Mouse (Mus musculus) urinary bladder, postnatal 10 days (tissue): ENCODE data around the gene Pnp.
"Not testable (repeated sequence)": the region's sequence is repeated elsewhere in the genome, so short reads cannot be mapped to it uniquely, and the experiment has no call there.

Experiments used
- DNase-seq: peaks from one replicate; pipeline ENCODE4 v3.0.0; 2022; ENCODE audit warnings: low spot score

The Pnp gene

DNA sequence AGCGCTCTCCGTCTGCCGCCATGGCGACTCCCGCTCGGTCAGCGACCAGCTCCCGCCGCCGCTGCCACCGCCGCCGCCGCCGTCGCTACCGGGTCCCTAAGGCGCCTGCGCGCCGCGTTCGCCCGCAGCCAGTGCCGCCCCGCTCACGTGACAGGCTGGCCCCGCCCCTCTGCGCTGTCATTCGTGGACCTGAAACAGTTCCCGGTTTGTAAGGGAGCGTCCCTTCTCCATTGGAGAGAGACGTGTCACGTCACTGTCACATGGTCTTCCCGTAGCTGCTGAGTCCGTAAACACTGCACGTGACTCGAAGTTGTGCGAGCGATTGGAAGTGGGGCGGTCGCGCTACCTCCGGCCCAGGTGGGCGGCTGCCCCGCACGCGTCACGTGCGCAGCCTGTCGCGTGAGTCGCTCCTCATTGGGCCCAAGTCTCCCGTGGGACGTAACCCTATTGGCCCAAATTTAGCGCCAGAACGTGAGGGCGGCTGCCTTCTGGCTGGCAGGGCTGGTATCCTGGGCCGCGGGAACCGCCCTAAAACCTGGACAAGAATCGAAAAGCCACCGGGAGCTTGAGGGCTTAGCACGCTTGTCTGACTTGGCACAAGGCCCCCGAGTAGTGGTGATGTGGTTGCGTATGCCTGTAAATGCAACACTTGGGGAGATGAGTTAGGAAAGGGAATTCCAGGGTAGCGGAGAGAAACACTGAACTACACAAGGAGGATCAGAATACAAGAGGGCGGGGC lies at the start of gene Pnp, which contains the start of gene Pip4p1:
TSS of gene Pnp (plus strand) at position 329 of the 739 bp plus-strand sequence.
TSS of gene Pip4p1 (minus strand) at position 103 of the 739 bp plus-strand sequence.
- DNase-seq: peak; percentile 98

GRCm38 (mm10) chr14:50891621-50892020 lies 39.3 kb upstream of the Pnp start:
- no peak for DNase-seq

DNA sequence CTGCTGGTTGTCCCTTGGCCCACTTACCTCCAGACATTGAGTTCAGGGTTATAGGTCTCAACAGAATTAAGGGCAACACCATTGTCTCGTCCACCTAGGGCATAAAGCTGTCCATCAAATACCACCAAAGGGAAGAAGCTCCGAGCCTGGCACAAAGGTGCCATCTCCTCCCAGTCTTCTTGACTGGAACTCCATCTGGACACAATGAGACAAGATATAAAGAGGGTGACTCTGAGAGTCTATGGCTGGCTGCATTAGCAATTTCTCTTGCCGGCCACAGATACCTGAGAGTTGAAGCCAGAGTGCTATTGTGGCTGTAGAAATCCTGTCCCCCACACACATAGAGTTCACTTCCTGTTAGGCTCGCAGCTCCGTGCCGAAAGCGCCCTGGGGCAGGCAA lies 38.8 kb upstream of the Pnp start:
- no peak for DNase-seq

- DNase-seq: no peak
Measured at GRCm38 (mm10) chr14:50892541-50893459, 38.1 kb upstream of the Pnp start.

DNA sequence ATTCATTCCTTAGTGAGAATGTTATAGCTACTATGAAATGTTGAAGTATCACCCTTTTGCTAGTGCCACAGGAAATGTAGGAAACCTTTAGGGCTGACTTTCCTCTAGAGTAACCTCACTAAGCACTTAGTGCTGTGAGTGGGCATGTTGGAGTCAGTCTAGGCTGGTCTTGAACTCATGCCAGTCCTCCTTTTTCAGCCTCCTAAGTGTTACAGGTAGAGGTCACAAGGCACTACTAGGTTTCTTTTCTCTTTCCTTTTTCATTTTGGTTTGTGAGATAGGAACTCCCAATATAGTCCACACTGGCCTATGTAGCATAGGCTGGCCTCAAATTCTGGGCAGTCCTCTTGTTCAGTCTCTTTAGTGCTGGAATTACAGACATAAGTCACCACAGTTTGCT lies 35.5 kb upstream of the Pnp start:
- no peak for DNase-seq

GRCm38 (mm10) chr14:50895985-50896746 lies 34.7 kb upstream of the Pnp start:
- no peak for DNase-seq

DNA sequence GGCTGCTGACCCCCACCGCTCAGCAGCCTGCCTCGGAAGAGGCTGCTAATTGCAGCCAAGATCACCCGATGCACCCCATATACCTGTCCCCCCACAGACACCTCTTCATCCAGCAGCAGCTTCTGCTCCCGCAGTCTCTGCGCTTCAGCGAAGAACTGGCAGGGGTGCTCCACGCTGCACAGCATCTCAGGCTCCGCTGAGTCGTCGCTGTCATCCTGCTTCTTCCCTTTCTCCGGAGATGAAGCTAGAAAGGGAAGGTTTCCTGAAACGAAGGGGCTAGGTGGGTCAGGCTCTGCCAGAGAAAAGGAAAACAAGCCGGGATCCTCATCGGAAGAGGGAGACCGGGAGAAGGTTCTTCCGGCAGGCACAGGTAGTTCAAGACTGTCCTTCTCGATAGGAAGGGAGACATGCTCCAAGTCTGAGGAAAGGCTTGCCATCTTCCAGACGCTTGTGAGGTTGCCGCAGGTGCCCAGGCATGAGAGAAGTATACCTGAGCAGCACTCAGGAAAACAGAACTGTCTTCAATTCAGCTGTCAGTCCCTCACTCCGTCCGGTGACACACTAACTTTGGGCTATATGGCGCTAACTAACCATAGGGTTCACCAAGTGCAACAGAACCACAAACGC lies 34.0 kb upstream of the Pnp start:
- no peak for DNase-seq

- no peak for DNase-seq
Measured at GRCm38 (mm10) chr14:50897374-50897765, 33.5 kb upstream of the Pnp start, which contains the start of gene Klhl33. Gene Klhl33, minus strand, starts transcription at chr14:50897507.

- DNase-seq: not testable (repeated sequence)
Measured at GRCm38 (mm10) chr14:50897992-50898391, 32.9 kb upstream of the Pnp start.

GRCm38 (mm10) chr14:50903973-50904827 lies 26.7 kb upstream of the Pnp start:
- no peak for DNase-seq

DNA sequence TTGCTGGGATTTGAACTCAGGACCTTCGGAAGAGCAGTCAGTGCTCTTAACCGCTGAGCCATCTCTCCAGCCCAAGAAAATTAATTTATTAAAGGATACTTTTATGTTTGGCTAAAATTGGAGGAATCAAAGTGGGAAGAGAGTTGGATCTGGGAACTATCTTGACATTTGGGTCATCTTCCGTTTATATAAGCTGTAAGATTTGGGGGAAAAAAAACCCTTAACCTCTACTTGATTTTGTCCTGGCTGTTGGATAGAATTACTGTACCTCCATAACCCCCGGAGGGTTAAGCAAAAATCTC lies 26.1 kb upstream of the Pnp start:
- no peak for DNase-seq

GRCm38 (mm10) chr14:50905327-50905726 lies 25.6 kb upstream of the Pnp start:
- not testable (repeated sequence) for DNase-seq

DNA sequence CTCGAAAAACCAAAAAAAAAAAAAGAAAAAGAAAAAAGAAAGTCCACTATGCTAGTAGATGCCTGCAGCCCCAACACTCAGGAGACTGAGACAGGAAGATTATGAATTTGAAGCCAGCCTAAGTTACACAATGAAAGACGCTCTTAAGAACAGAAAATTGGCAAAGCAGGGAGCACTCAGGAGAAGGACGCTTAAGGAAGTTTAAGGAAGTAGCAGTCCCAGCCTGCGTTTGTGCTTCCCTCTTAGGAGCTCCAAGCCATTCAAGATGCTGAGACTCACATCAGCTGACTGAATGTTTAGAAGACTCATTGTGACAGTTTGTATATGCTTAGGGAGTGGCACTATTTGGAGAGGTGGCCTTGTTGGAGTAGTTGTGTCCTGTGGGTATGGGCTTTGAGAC lies 22.8 kb upstream of the Pnp start:
- DNase-seq: no peak

DNA sequence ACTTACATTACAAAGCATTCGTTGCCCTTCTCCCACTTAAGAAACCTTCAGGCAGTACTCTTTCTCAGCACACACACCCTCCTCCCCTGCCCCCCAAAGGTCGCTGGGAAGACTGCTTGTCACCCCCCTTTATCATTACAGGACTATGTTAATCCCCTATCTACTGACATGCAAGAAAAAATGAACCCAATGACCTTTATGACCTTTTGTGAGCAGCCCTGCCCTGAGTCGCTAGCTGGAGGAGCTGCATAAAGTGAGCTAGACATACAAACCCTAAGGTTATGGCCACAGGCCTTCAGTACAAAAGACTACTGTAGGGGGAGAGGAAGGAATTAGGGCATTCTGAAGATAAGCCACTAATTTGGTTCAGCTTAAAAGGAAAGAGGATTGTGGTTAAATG lies 19.5 kb upstream of the Pnp start:
- DNase-seq: no peak

- not testable (repeated sequence) for DNase-seq
Measured at GRCm38 (mm10) chr14:50923437-50923836, 7.4 kb upstream of the Pnp start.

- DNase-seq: peak; percentile 88
Measured at GRCm38 (mm10) chr14:50924281-50925064, 6.4 kb upstream of the Pnp start, which contains the start of the genes Osgep and Apex1. Gene Osgep, minus strand, starts transcription at chr14:50924893. Gene Apex1, plus strand, starts transcription at chr14:50924968.

DNA sequence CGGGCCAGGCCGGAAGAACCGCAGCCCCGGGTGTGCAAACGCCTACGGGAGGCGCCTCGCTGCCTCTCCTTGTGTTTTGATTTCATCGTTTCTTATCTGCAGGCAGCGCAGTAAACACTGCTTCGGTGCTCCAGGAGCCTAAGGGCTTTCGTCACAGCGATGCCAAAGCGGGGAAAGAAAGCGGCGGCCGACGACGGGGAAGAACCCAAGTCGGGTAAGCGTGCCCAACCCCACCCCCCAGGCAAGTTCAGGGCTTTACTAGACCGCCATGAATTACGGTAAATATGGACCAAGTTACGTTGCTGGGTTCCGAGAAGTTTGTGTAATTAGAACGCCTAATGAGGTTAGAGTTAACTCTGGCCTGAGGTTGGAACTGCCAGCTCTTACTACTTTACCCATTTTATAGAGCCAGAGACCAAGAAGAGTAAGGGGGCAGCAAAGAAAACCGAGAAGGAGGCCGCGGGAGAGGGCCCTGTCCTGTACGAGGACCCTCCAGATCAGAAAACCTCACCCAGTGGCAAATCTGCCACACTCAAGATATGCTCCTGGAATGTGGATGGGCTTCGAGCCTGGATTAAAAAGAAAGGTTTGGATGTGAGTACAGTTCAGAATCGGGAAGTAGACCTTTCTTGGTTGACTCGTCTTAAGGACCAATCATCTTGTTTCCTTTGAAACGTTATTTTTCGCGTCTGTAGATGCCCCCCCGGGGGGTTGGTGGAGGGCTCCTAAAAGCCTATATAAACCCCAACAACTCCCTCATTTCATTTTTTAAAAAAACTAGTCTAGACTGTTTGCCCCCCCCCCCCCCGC lies 5.6 kb upstream of the Pnp start:
- DNase-seq: no peak

DNA sequence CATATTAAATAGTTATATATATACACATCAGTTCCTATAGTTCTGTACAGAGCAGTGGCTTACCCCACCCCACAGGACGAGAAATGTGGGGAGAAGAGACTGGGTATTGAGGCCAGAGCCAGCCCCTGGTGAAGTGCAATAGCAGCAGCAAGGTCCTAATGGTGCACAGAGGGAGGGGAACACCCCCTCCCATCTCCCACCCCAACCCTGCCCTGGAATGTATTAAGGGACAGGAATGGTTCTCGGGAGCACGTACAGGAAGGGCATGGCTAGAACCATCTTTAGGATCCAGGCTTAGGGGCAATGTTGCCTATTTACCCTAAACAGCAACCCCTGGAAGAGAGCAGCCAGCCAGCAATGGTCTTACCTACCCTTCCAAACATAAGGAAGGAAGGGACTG lies 3.5 kb upstream of the Pnp start:
- no peak for DNase-seq

GRCm38 (mm10) chr14:50929951-50930350 lies 931 bp upstream of the Pnp start:
- DNase-seq: no peak
